Mouse (Mus musculus): ENCODE data around the gene Blcap. TPM values are rescaled to one million over a fixed set of nuclear protein-coding genes. Genes with fewer than 3 reads are reported as not detected.

Gene Blcap
- total RNA-seq, 1 experiment from 2014 or later: 23.0 TPM

DNA sequence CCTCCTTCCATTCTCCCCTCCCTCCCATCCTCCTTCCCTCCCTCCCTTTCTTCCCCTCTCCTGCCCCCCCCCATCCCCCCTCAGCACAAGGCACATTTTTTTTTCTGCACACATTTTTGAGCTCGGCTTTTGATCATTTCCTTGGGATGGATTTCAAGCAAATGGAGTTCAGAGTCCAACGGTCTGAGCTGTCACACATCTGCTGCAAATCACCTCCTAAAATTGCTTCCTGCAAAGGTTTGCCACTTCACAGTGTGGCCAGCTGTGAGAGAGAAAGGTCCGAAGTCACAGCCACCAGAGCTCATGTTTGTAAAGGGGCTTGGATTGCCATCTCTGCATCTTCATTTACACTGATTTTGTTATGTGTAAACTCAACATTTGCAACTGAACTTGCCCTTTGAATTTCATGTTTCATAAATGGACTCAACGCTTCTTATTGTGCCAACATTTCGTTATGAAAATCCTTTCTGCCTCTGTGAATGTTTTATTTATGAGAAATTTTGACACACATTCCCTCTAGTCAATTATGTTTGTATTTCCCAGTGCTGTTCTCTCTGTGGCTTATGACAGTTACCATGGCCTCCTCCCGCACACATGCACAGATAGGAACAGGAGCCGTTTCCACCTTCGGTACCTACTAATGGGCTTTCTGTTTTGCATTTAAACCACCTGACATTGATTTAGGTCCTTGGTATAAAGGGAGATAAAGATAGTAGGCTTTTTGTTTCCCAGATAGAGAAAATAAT is 39.2 kb downstream of the Blcap start:
- ATAC-seq (replicated peaks; ENCODE audit: insufficient number of reproducible peaks, low FRiP score, low TSS enrichment, poor library complexity, severe bottlenecking): no peak

DNA sequence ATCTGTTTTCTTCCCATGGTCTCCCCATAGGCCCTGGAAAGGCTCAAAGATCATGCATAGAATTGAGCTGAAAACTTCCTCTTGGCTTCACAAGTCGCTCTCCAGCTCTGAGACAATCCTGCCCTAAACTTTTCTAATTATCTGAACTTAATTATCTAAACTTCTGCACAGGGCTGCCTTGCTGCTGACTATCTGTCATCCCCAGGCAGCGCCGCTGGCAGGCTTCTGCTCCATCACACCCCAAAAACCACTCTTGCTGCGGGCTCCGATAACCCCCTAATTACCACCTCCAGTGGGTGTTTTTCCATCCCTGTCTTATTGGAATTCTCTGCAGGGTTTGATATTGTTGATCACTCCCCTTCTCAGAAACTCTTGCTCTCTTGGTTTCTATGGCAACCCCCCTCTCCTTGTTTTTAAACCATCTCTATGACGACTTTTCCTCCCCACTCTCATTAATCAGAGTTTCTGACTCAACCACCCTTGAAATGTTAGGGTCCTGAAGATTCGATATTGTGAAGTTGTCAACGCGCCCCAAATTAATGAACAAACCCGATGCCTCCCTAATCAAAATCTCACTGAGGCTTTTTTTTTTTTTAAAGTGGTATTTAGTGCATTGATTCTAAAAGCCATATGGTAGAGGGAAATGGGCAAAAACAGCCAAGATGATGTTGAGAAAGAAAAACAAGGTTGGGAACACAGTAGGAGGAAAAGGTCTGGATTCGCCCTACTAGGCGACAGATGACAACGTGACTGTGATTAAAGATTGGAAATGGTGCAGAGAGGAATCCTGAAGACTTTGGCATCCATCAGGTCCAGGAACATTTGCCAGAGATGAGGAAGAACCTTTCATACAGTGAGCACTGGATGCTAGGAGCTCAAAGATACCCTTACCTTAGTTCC is 40.8 kb downstream of the Blcap start:
- ATAC-seq (replicated peaks; ENCODE audit: insufficient number of reproducible peaks, low FRiP score, low TSS enrichment, poor library complexity, severe bottlenecking): no peak

DNA sequence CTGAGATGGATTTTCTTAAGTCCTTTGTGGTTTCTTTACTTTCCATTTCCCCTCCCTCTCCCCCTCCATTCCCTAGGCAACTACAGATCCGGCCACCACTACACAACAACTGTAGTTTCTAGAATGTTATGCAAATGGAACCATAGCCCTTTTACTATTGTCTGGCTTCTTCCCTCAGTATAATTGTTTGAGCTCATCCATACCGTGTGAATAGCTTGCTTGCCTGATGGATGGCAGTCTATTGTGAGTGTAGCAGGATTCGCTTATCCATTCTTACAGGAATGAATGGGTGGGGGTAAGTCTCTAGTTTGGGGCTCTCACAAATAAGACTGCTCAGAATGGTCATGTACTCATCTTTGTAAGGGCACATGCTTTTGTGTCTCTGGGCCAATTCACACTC is 48.5 kb downstream of the Blcap start:
- ATAC-seq (replicated peaks; ENCODE audit: insufficient number of reproducible peaks, low FRiP score, low TSS enrichment, poor library complexity, severe bottlenecking): no peak

GRCm38 (mm10) chr2:157520496-157520895 is 50.6 kb downstream of the Blcap start:
- no peak for ATAC-seq (replicated peaks; ENCODE audit: insufficient number of reproducible peaks, low FRiP score, low TSS enrichment, poor library complexity, severe bottlenecking)

DNA sequence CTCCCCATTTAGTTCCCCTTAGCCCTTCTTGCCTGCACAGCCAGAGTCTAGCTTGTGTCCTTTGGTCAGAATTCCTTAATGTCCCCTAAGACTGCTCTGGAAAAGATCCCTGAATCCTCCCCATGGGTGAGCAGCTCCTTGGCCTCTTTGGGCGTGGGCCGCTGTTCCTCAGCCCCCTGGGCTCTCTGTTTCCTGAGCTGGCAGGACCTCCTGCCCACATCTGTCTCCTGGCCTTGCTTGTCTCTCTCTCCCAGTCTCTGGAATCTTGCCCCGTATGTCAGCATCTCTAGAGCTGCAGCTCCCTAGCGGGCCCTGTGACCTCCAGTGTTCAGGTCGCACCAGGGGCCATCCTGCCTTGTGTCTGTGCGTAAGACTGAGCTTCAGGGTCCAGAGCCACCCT is 51.6 kb downstream of the Blcap start:
- ATAC-seq (replicated peaks; ENCODE audit: insufficient number of reproducible peaks, low FRiP score, low TSS enrichment, poor library complexity, severe bottlenecking): no peak

- no peak for ATAC-seq (replicated peaks; ENCODE audit: insufficient number of reproducible peaks, low FRiP score, low TSS enrichment, poor library complexity, severe bottlenecking)
These were observed 52.6 kb downstream of the Blcap start for GRCm38 (mm10) chr2:157518451-157518850.

GRCm38 (mm10) chr2:157517526-157517925 is 53.5 kb downstream of the Blcap start:
- ATAC-seq (replicated peaks; ENCODE audit: insufficient number of reproducible peaks, low FRiP score, low TSS enrichment, poor library complexity, severe bottlenecking): no peak

DNA sequence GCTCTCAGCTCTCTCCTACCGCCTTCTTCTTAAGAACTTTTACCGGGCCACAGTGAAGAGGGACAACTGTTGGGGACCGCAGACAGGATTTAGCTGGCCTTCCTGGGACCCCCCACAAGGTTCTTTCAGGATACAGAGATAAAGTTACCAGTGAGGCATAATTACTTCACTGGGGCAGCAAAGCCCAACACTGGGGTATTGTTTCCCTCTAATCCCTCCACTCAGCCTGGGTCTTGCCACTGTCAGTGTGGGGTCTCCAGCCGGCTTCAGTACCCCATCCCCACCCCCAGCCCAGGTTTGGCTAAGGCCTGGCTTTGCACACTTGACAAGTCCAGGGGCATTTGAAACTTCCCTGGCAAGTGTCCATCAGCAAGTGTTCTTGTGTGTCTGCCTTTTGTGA is 56.7 kb downstream of the Blcap start:
- no peak for ATAC-seq (replicated peaks; ENCODE audit: insufficient number of reproducible peaks, low FRiP score, low TSS enrichment, poor library complexity, severe bottlenecking)

- ATAC-seq (replicated peaks; ENCODE audit: insufficient number of reproducible peaks, low FRiP score, low TSS enrichment, poor library complexity, severe bottlenecking): no peak
These were observed 57.3 kb downstream of the Blcap start for GRCm38 (mm10) chr2:157513737-157514208.

DNA sequence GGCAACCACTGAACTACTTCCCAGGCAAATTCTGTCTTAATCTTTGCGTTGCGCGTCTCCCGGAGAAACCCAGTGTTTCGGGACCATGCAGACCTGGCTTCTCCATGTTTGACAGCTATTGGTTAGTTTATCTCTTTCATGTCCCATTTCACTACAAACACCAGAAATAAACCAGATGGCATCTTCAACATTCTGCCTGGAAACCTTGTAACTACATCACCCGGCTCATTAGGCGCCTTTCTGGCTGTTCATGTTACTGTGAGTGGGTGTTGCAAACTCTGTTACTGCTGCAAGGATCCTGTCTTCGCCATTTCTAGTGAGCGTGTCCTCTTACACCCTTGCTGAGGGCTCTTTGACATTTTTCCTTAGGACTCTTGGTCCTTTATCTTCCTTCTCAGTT is 58.2 kb downstream of the Blcap start:
- no peak for ATAC-seq (replicated peaks; ENCODE audit: insufficient number of reproducible peaks, low FRiP score, low TSS enrichment, poor library complexity, severe bottlenecking)

GRCm38 (mm10) chr2:157510031-157510430 is 61.0 kb downstream of the Blcap start:
- no peak for ATAC-seq (replicated peaks; ENCODE audit: insufficient number of reproducible peaks, low FRiP score, low TSS enrichment, poor library complexity, severe bottlenecking)

GRCm38 (mm10) chr2:157509182-157509581 is 61.9 kb downstream of the Blcap start:
- ATAC-seq (replicated peaks; ENCODE audit: insufficient number of reproducible peaks, low FRiP score, low TSS enrichment, poor library complexity, severe bottlenecking): no peak

GRCm38 (mm10) chr2:157506779-157507178 is 64.3 kb downstream of the Blcap start:
- ATAC-seq (replicated peaks; ENCODE audit: insufficient number of reproducible peaks, low FRiP score, low TSS enrichment, poor library complexity, severe bottlenecking): no peak

Other genes with a start within 250 kb of the Blcap start
- not detected in 3 replicates for gene Ghrh, start 223.8 kb downstream of the Blcap start, total RNA-seq (2017)
- gene Manbal, start 203.7 kb downstream of the Blcap start, total RNA-seq (2017): 10.4 to 20.2 TPM (median 14.3 TPM) in 3 replicates
- 0.29 to 0.39 TPM (median 0.32 TPM) in 3 replicates for gene Src, start 152.8 kb downstream of the Blcap start, total RNA-seq (2017)
- 0.85 to 2.6 TPM in 2 of 3 replicates, not detected in the other for gene Nnat, start 11.2 kb downstream of the Blcap start, total RNA-seq (2017)
- gene Ctnnbl1, start 166.1 kb upstream of the Blcap start, total RNA-seq (2017): 42.9 to 46.7 TPM (median 46.5 TPM) in 3 replicates

Measured in monocyte, adult 5-6 weeks (primary cell).